Mouse (Mus musculus) CH12.LX (cell line): ENCODE results near the gene Cntfr. TPM values are rescaled to one million over a fixed set of nuclear protein-coding genes. Genes with fewer than 3 reads are reported as not detected.

Experiments
- DNase-seq: peaks from one replicate; pipeline ENCODE4 v3.0.0-alpha.2; 2013; ENCODE audit errors: extremely low read depth
- H3K27ac ChIP-seq: 2 replicates; pipeline ENCODE4 v1.5.1; 2012; ENCODE audit warnings: low read depth, mild to moderate bottlenecking, control low read depth, moderate library complexity; ENCODE audit not compliant: insufficient read depth
- H3K27me3 ChIP-seq: replicated peaks from 2 replicates; pipeline ENCODE3; 2012; ENCODE audit warnings: inconsistent platforms
- H3K36me3 ChIP-seq, 2 experiments: replicated peaks in 1 of 2; 2 replicates each; pipeline versions ENCODE3 to v1.6.1; 2012; ENCODE audit warnings: inconsistent platforms in 1 of 2, low read length in 1 of 2, mild to moderate bottlenecking in 1 of 2, mixed read lengths in 1 of 2, moderate library complexity in 1 of 2; ENCODE audit not compliant: control insufficient read depth in 1 of 2, insufficient read depth in 1 of 2
- H3K4me1 ChIP-seq, 2 experiments: 2 replicates each; pipeline ENCODE4 v1.6.1; 2012; ENCODE audit warnings: inconsistent platforms in 1 of 2, moderate library complexity in 1 of 2; ENCODE audit not compliant: insufficient read depth in 2 of 2, control insufficient read depth in 1 of 2
- H3K4me2 ChIP-seq: 2 replicates; pipeline ENCODE4 v1.6.1; 2012; ENCODE audit warnings: low read depth, mild to moderate bottlenecking, control low read depth; ENCODE audit not compliant: poor library complexity, insufficient read depth, severe bottlenecking
- H3K4me3 ChIP-seq, 3 experiments: fragments of 150-350 bp in 1 of 3; sonication (generic) in 1 of 3; replicated peaks in 1 of 3; 2 replicates each; pipeline versions ENCODE3 to v1.5.1; 2011 to 2012; ENCODE audit warnings: low read depth in 2 of 3, low read length in 2 of 3, mild to moderate bottlenecking in 2 of 3, moderate library complexity in 2 of 3, control low read depth in 1 of 3, improper control_type of control experiment in 1 of 3, inconsistent platforms in 1 of 3, mixed read lengths in 1 of 3; ENCODE audit not compliant: poor library complexity in 1 of 3
- H3K79me2 ChIP-seq: replicated peaks from 2 replicates; pipeline ENCODE4 v1.6.1; 2012; ENCODE audit warnings: mild to moderate bottlenecking, moderate library complexity; ENCODE audit not compliant: control insufficient read depth, poor library complexity, insufficient read depth, severe bottlenecking; ENCODE audit errors: extremely low read depth
- H3K9ac ChIP-seq: 2 replicates; pipeline ENCODE4 v1.6.1; 2012; ENCODE audit warnings: low read depth, mild to moderate bottlenecking, control low read depth, moderate library complexity; ENCODE audit not compliant: insufficient read depth
- H3K9me3 ChIP-seq: replicated peaks from 2 replicates; pipeline ENCODE3; 2012; ENCODE audit warnings: low read length, inconsistent platforms, mixed read lengths
- BHLHE40 ChIP-seq: IDR thresholded peaks from 2 replicates; pipeline ENCODE4 v1.6.1; 2011; ENCODE audit warnings: mild to moderate bottlenecking, low read depth, low read length, improper control_type of control experiment
- CTCF ChIP-seq, 2 experiments: IDR thresholded peaks in 1 of 2; conservative IDR thresholded peaks in 1 of 2; 2 replicates each; pipeline ENCODE4 v1.5.1; 2011 to 2012; ENCODE audit warnings: low read depth in 2 of 2, low read length in 2 of 2, improper control_type of control experiment in 1 of 2, inconsistent platforms in 1 of 2, mild to moderate bottlenecking in 1 of 2, moderate library complexity in 1 of 2
- EP300 ChIP-seq: IDR thresholded peaks from 2 replicates; pipeline ENCODE4 v1.6.1; 2011; ENCODE audit warnings: low read length, improper control_type of control experiment
- MEF2A ChIP-seq: IDR thresholded peaks from 2 replicates; pipeline ENCODE4 v1.6.1; 2014; ENCODE audit warnings: low read depth, mild to moderate bottlenecking, inconsistent platforms, low read length, improper control_type of control experiment, borderline replicate concordance
- MYC ChIP-seq: IDR thresholded peaks from 2 replicates; pipeline ENCODE4 v1.6.1; 2011; ENCODE audit warnings: low read depth, mild to moderate bottlenecking, improper control_type of control experiment, low read length
- RCOR1 ChIP-seq: conservative IDR thresholded peaks from 2 replicates; pipeline ENCODE4 v1.6.1; 2012; ENCODE audit warnings: low read depth, mild to moderate bottlenecking, inconsistent platforms, low read length, improper control_type of control experiment
- SIN3A ChIP-seq: IDR thresholded peaks from 2 replicates; pipeline ENCODE4 v1.6.1; 2012; ENCODE audit warnings: low read length, improper control_type of control experiment, inconsistent platforms
- SMC3 ChIP-seq: IDR thresholded peaks from 2 replicates; pipeline ENCODE4 v1.6.1; 2011; ENCODE audit warnings: low read depth, low read length, improper control_type of control experiment
- TCF12 ChIP-seq: IDR thresholded peaks from 2 replicates; pipeline ENCODE4 v1.6.1; 2014; ENCODE audit warnings: low read depth, mild to moderate bottlenecking, inconsistent platforms, low read length, improper control_type of control experiment
- dilution Hi-C: fragments of 300-500 bp; cut with MboI; formaldehyde crosslinking; loops from 2 replicates; pipeline ENCODE4 v1.14.3; 2020; ENCODE audit warnings: low sequenced_read_pairs; ENCODE audit not compliant: extremely low pct_unique_long_range_greater_than_20kb, extremely low pct_ligation_motif_present
- in situ Hi-C: fragments of 300-500 bp; cut with MboI; formaldehyde crosslinking; loops from 3 replicates; pipeline ENCODE4 v1.14.3; 2019; ENCODE audit warnings: low sequenced_read_pairs, low pct_ligation_motif_present, low pct_unique_long_range_greater_than_20kb, mixed read lengths
- polyA plus RNA-seq: library from polyadenylated mRNA; unstranded; fragments of >175 nt; gene quantifications from 2 replicates; pipeline ENCODE4 v1.2.1, GENCODE M21; 2012; ENCODE audit warnings: low read depth; ENCODE audit not compliant: insufficient read length
- total RNA-seq, 2 experiments: library from RNA; depleted of rRNA; stranded (reverse); fragments of 300-350 nt in 1 of 2; fragments of >200 nt in 1 of 2; gene quantifications; 2 replicates each; pipeline ENCODE4 v1.2.3; 2012 to 2014

Cntfr gene
- total and polyA plus RNA-seq, 3 experiments = not detected

DNA sequence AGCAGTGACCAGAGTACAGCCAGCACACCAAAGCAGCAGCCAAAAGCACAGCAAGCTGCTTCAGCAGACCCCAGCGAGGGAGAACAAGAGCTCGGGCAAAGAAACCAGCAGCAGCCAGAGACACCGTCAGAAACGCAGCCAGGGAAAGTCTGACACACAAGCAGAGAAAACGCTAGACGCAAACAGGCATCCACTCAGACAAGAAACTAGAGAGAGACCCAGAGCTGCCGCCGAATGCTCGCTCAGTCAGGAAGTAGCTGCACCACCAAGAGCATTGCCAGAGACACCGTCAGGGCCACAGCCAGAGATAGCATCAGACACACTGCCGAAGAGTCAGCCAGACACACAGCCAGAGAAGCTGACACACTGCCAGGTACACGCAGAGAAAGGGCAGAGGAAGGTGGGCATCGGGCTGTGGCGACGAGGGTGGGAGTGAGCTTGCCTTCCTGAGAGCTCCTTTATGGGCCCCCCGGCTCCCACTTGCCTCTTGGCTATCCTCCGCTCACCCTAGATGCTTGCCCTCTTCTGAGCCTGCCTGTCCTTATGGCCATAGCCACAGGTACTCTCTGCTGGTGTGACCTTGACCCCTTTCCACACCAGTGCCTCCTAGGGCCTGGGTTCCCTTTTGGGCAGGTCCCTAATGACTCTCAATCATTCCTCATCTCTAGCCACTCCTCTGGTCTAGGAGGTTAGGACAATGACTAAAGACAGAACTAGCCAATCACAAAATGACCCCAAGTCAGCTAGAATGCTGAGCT, 20.5 kb downstream of the Cntfr start:
- peaks cover 97% of the 10 kb centered on the region for H3K27me3 ChIP-seq
- H3K27ac ChIP-seq = no peak overlapping the region
- dilution Hi-C loops (no loop called here), in situ Hi-C loops (no loop called here)
- no peak overlapping the region for H3K9ac ChIP-seq
- H3K4me2 ChIP-seq = no peak overlapping the region
- no peak overlapping the region for H3K4me3 ChIP-seq
- no peaks in the 10 kb centered on the region for H3K36me3 ChIP-seq
- H3K4me1 ChIP-seq = peaks cover 0 to 5% of the 10 kb centered on the region in 2 experiments; a peak in 1 of 4 replicates
- H3K79me2 ChIP-seq = no peaks in the 10 kb centered on the region
- H3K9me3 ChIP-seq = no peaks in the 10 kb centered on the region
- DNase-seq = no peak
- TF ChIP-seq EP300 (no peak), MYC (no peak), SMC3 (no peak), CTCF (conservative IDR thresholded peaks at IDR 0.05 in 1 of 2, IDR thresholded peaks at IDR 0.05 in 1 of 2; ENCODE audit: low read depth in 2 of 2, low read length in 2 of 2) (no peak)

DNA sequence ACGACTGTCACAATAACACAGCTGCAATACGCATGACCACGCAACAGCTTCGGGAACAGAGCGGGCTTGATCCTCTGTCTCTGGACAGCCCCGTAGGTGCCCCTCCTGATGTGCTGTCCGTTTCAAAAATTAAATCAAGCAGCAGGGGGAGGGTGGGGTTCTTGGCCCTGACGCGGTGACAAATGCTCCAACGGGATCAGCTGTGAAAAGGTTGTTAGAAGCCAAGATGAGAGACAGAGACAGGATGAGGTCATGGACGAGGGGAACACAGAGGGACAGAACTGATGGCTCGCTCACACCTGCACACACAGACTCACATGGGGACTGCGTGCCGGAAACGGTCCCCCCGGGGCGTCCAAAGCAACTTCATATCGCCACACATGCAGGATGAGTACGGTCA, 23.7 kb downstream of the Cntfr start:
- Histone ChIP-seq H3K4me1 (peaks cover 0 to 5% of the 10 kb centered on the region in 2 experiments; a peak in 1 of 4 replicates), H3K9me3 (no peaks in the 10 kb centered on the region), H3K79me2 (no peaks in the 10 kb centered on the region), H3K9ac (no peak overlapping the region), H3K36me3 (no peaks in the 10 kb centered on the region), H3K4me2 (no peak overlapping the region), H3K4me3 (no peak overlapping the region), H3K27ac (no peak overlapping the region), H3K27me3 (peaks cover 98% of the 10 kb centered on the region)
- in situ Hi-C loops = no loop called here
- DNase-seq = no peak
- dilution Hi-C loops = no loop called here
- TF ChIP-seq BHLHE40 (0 out of 2 replicates have a peak, but pooled peaks have one; percentile 32), RCOR1 (no peak)

DNA sequence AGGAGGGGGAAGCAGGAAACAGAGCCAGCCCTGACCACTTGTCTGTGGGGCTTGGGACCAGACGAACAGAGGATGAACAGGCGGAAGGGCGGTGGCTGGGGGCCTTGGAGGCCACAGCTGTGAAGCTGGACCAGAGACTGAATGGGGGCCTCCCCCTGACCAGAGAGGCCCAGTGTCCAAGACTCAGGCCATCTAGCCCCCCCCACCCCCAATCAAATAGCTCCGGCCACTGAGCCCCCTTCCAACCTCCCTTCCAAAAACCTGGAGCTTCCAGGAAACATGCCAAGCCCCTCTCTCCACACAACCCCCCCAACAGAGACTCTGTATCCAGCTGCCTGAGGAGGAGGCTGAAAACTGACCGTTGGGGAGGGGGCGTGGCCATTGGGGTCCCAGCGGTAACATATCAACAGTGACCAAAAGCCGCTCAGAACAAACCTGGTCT, 24.3 kb downstream of the Cntfr start:
- TF ChIP-seq SIN3A = no peak
- TF ChIP-seq CTCF (conservative IDR thresholded peaks at IDR 0.05 in 1 of 2, IDR thresholded peaks at IDR 0.05 in 1 of 2; ENCODE audit: low read depth in 2 of 2, low read length in 2 of 2) = no peak
- no peak for TF ChIP-seq TCF12
- no peak for TF ChIP-seq MEF2A
- H3K4me2 ChIP-seq = no peak overlapping the region
- peaks cover 0 to 5% of the 10 kb centered on the region in 2 experiments; a peak in 1 of 4 replicates for H3K4me1 ChIP-seq
- in situ Hi-C loops (no loop called here), dilution Hi-C loops (no loop called here)
- no peaks in the 10 kb centered on the region for H3K36me3 ChIP-seq
- H3K9ac ChIP-seq = no peak overlapping the region
- H3K79me2 ChIP-seq = no peaks in the 10 kb centered on the region
- H3K9me3 ChIP-seq = no peaks in the 10 kb centered on the region
- H3K27me3 ChIP-seq = peaks cover 98% of the 10 kb centered on the region
- no peak for DNase-seq
- H3K4me3 ChIP-seq = no peak overlapping the region
- H3K27ac ChIP-seq = no peak overlapping the region
